Mouse (Mus musculus) erythroblast, embryonic 14.5 days (primary cell): Measurements from ENCODE around the gene Dph1.

Source experiments
- GATA1 ChIP-seq: IDR thresholded peaks from 2 replicates; pipeline ENCODE4 v1.6.1; 2012; ENCODE audit warnings: low read length, inconsistent platforms, mixed read lengths
- TAL1 ChIP-seq: IDR thresholded peaks from 3 replicates; pipeline ENCODE4 v1.6.1; 2012; ENCODE audit warnings: low read length, inconsistent platforms, mixed read lengths

DNA sequence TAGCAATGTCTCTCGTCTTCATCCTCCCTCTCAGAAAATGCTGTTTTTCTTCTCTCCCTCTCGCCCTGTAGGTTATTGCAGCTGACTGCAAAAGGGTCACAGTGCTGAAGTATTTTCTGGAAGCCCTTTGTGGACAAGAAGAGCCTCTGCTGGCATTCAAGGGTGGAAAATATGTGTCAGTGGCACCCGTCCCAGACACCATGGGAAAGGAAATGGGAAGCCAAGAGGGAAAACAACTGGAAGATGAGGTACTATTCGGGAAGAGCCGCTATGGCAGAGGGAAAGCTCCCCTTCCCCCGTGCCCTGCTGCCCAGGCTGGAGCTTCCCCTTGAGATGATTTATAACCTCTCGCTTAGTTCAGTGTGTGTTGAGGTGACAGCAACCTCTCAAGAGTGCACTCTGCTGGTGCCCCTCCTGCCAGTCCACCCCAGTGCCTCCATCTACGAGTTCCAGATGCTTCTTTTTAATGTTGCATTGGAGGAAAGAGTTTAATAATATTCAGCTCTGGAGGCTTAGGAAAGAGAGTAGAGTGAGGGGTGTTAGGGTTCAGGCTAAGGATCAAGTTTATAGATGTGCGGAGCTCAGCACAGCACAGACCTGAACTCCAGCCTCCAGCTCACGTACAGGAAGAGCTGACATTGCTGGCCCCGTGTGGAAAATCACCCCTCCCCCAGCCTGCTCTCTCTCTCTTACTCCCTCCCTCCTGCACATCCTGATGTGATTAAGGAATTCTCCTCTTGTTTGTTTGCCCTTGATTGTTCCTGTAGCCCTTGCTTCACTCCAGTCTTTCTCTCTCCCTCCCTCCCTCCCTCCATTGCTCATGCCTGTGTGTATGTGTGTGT is 51.7 kb downstream of the Dph1 start:
- TF ChIP-seq TAL1, result no peak
- TF ChIP-seq GATA1, result no peak
